Comparison of ENCODE assay signal across 16 mouse cellular contexts in the genomic region with DNA sequence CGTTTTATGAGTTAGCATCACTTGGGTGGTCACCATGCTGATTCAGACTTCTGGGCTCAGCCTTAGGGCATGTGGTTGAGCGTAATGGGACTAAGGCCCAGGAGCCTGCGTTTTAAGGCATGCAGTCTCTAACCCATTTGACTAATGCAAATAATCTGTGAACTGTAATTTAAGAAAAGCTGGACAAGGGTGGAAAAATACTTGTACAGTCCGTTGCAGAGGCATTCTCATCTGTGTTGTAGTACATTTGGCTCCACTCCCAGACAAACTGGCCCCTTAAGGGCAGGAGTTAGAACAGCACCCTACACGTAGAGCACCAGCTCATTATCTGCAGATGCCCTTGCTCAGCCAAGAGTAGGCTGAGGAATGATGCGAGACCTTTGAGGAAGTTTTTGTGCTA. TPM values are rescaled to one million over a fixed set of nuclear protein-coding genes. Genes with fewer than 3 reads are reported as not detected.
DNase-seq lines count a peak whose midpoint lies in the region; ATAC-seq lines count a peak whose summit lies in the region.
"Had no signal": no experiment of that assay in that cellular context is flagged by ENCODE, and none has a peak within 500 bp of the region (broad histone marks: within the 10 kb centered on the region; RNA-seq: fewer than 3 reads in every experiment).

No protein-coding gene starts in this region.

- H3K9me3 ChIP-seq in heart, embryonic 13.5 days: no peaks in the 10 kb centered on the region
- H3K9me3 ChIP-seq in intestine, embryonic 16.5 days (ENCODE audit: control insufficient read depth, low read length): no peaks in the 10 kb centered on the region
- no peaks in the 10 kb centered on the region for H3K9me3 ChIP-seq in forebrain, embryonic 15.5 days
- H3K9me3 ChIP-seq in forebrain, embryonic 13.5 days (replicated peaks): no peaks in the 10 kb centered on the region
- H3K9me3 ChIP-seq: neural tube, embryonic 13.5 days had no signal

- H3K4me1 ChIP-seq in heart, embryonic 13.5 days: peaks cover 14% of the 10 kb centered on the region
- peaks cover 4% of the 10 kb centered on the region; the same call in 1 of the 2 replicates for H3K4me1 ChIP-seq in intestine, embryonic 16.5 days (ENCODE audit: control insufficient read depth, insufficient read depth, low read length)
- peaks cover 9% of the 10 kb centered on the region; the same call in 1 of the 2 replicates for H3K4me1 ChIP-seq in forebrain, embryonic 15.5 days
- peaks cover 6% of the 10 kb centered on the region; the same call in 1 of the 2 replicates for H3K4me1 ChIP-seq in forebrain, embryonic 13.5 days

- no peak for DNase-seq in heart, postnatal 25 days (ENCODE audit: low spot score)
- DNase-seq in 3T3-L1 (ENCODE audit: low read depth, low spot score): peak; percentile 91
- DNase-seq in kidney, postnatal 36 days: peak; percentile 66 to 75
- DNase-seq in layer of hippocampus, postnatal 14 days (ENCODE audit: low spot score in 2 of 2): no peak
- DNase-seq: cerebellum, postnatal 25 days; right cerebral cortex, postnatal 14 days had no signal

- no peaks in the 10 kb centered on the region for H3K27me3 ChIP-seq in heart, embryonic 13.5 days (replicated peaks)
- no peaks in the 10 kb centered on the region for H3K27me3 ChIP-seq in intestine, embryonic 16.5 days (replicated peaks; ENCODE audit: control insufficient read depth, insufficient read depth, low read length)
- no peaks in the 10 kb centered on the region for H3K27me3 ChIP-seq in forebrain, embryonic 15.5 days
- H3K27me3 ChIP-seq in forebrain, embryonic 13.5 days: no peaks in the 10 kb centered on the region
- H3K27me3 ChIP-seq: neural tube, embryonic 13.5 days had no signal

- intact Hi-C loops in heart, postnatal 25 days (cut with DNase I): no loop called here

- peak overlapping the region; percentile 73 for H3K27ac ChIP-seq in heart, embryonic 13.5 days (replicated peaks)
- no peak overlapping the region for H3K27ac ChIP-seq in intestine, embryonic 16.5 days (ENCODE audit: low read length)
- no peak overlapping the region for H3K27ac ChIP-seq in forebrain, embryonic 15.5 days (replicated peaks)
- H3K27ac ChIP-seq in forebrain, embryonic 13.5 days: no peak overlapping the region
- H3K27ac ChIP-seq: left cerebral cortex, adult 2 months; neural tube, embryonic 13.5 days had no signal

- no peak overlapping the region for H3K9ac ChIP-seq in heart, embryonic 13.5 days
- no peak overlapping the region for H3K9ac ChIP-seq in intestine, embryonic 16.5 days (ENCODE audit: low read depth, low read length)
- no peak overlapping the region for H3K9ac ChIP-seq in forebrain, embryonic 15.5 days (replicated peaks)
- H3K9ac ChIP-seq in forebrain, embryonic 13.5 days: no peak overlapping the region
- H3K9ac ChIP-seq: neural tube, embryonic 13.5 days had no signal

- 58% methylated on average over 6 of the region's 6 CpGs for WGBS in heart, embryonic 13.5 days
- WGBS in intestine, embryonic 16.5 days: 70% methylated on average over 6 of the region's 6 CpGs
- WGBS in forebrain, embryonic 15.5 days: 74% methylated on average over 6 of the region's 6 CpGs
- 84% methylated on average over 6 of the region's 6 CpGs for WGBS in forebrain, embryonic 13.5 days

- peak; percentile 55; the same call in 1 of the 2 replicates for ATAC-seq in heart, embryonic 13.5 days (ENCODE audit: extremely low read depth, insufficient number of reproducible peaks, low FRiP score, low TSS enrichment)
- peak; percentile 77 for ATAC-seq in intestine, embryonic 16.5 days
- no peak for ATAC-seq in forebrain, embryonic 15.5 days (replicated peaks)
- no peak for ATAC-seq in forebrain, embryonic 13.5 days
- ATAC-seq: inflammation-experienced regulatory T-cells, adult 6 months had no signal

- H3K4me3 ChIP-seq in heart, embryonic 13.5 days: no peak overlapping the region
- H3K4me3 ChIP-seq in intestine, embryonic 16.5 days (ENCODE audit: low read length): no peak overlapping the region
- H3K4me3 ChIP-seq in forebrain, embryonic 15.5 days: no peak overlapping the region
- H3K4me3 ChIP-seq in forebrain, embryonic 13.5 days: no peak overlapping the region
- H3K4me3 ChIP-seq: left cerebral cortex, adult 2 months; neural tube, embryonic 13.5 days had no signal

- H3K4me2 ChIP-seq in heart, embryonic 13.5 days: no peak overlapping the region
- H3K4me2 ChIP-seq in intestine, embryonic 16.5 days (ENCODE audit: low read depth, low read length): no peak overlapping the region
- H3K4me2 ChIP-seq in forebrain, embryonic 15.5 days (replicated peaks): no peak overlapping the region
- H3K4me2 ChIP-seq in forebrain, embryonic 13.5 days: no peak overlapping the region
- H3K4me2 ChIP-seq: heart, embryonic 11.5 days; liver, embryonic 11.5 days; midbrain, embryonic 11.5 days; neural tube, embryonic 13.5 days had no signal

- H3K36me3 ChIP-seq in heart, embryonic 13.5 days: peaks cover 65% of the 10 kb centered on the region
- H3K36me3 ChIP-seq in intestine, embryonic 16.5 days (ENCODE audit: control insufficient read depth, insufficient read depth, low read length): peaks cover 3% of the 10 kb centered on the region
- peaks cover 58% of the 10 kb centered on the region for H3K36me3 ChIP-seq in forebrain, embryonic 15.5 days
- peaks cover 71% of the 10 kb centered on the region for H3K36me3 ChIP-seq in forebrain, embryonic 13.5 days (ENCODE audit: poor library complexity, severe bottlenecking)

RNA-seq across cellular contexts. Expression of a gene that starts 6.0 kb away (rescaled TPM):
- polyA plus RNA-seq in heart, embryonic 13.5 days (2015; fragmentation: Nextera tagmentation; extraction: Ambion mirVana): 34.2 and 37.0 TPM in 2 replicates
- total RNA-seq in heart, postnatal 25 days (2021): 10 to 100 TPM; 10.4 to 12.1 TPM
- polyA plus RNA-seq in intestine, embryonic 16.5 days (2015; fragmentation: Nextera tagmentation; extraction: Ambion mirVana): 40.0 and 42.7 TPM in 2 replicates
- 58.9 and 59.3 TPM in 2 replicates for polyA plus RNA-seq in forebrain, embryonic 15.5 days (2015; fragmentation: Nextera tagmentation; extraction: Ambion mirVana)
- polyA plus RNA-seq in forebrain, embryonic 13.5 days (2015; fragmentation: Nextera tagmentation; extraction: Ambion mirVana): 59.4 and 62.3 TPM in 2 replicates
- total RNA-seq in layer of hippocampus, postnatal 14 days (2021): 10 to 100 TPM; 24.1 to 27.8 TPM

RNA-seq across cellular contexts. Expression of a gene that starts 11.4 kb away (rescaled TPM):
- 41.7 and 42.8 TPM in 2 replicates for polyA plus RNA-seq in heart, embryonic 13.5 days (2015; fragmentation: Nextera tagmentation; extraction: Ambion mirVana)
- 10 to 100 TPM; 22.5 to 28.1 TPM for total RNA-seq in heart, postnatal 25 days (2021)
- 98.3 and 104 TPM in 2 replicates for polyA plus RNA-seq in intestine, embryonic 16.5 days (2015; fragmentation: Nextera tagmentation; extraction: Ambion mirVana)
- 69.9 and 72.9 TPM in 2 replicates for polyA plus RNA-seq in forebrain, embryonic 15.5 days (2015; fragmentation: Nextera tagmentation; extraction: Ambion mirVana)
- polyA plus RNA-seq in forebrain, embryonic 13.5 days (2015; fragmentation: Nextera tagmentation; extraction: Ambion mirVana): 93.0 and 95.8 TPM in 2 replicates
- total RNA-seq in layer of hippocampus, postnatal 14 days (2021): 10 to 100 TPM; 49.5 to 51.0 TPM

RNA-seq across cellular contexts. Expression of a gene that starts 17.1 kb away (rescaled TPM):
- polyA plus RNA-seq in heart, embryonic 13.5 days (2015; fragmentation: Nextera tagmentation; extraction: Ambion mirVana): 16.9 and 17.7 TPM in 2 replicates
- total RNA-seq in heart, postnatal 25 days (2021): 10 to 100 TPM; 10.6 to 10.8 TPM
- polyA plus RNA-seq in intestine, embryonic 16.5 days (2015; fragmentation: Nextera tagmentation; extraction: Ambion mirVana): 15.2 and 16.7 TPM in 2 replicates
- 30.5 and 31.7 TPM in 2 replicates for polyA plus RNA-seq in forebrain, embryonic 15.5 days (2015; fragmentation: Nextera tagmentation; extraction: Ambion mirVana)
- polyA plus RNA-seq in forebrain, embryonic 13.5 days (2015; fragmentation: Nextera tagmentation; extraction: Ambion mirVana): 33.4 and 36.0 TPM in 2 replicates
- total RNA-seq in layer of hippocampus, postnatal 14 days (2021): 10 to 100 TPM; 24.5 to 24.6 TPM

RNA-seq across cellular contexts. Expression of a gene that starts 17.4 kb away (rescaled TPM):
- 0.57 and 0.79 TPM in 2 replicates for polyA plus RNA-seq in heart, embryonic 13.5 days (2015; fragmentation: Nextera tagmentation; extraction: Ambion mirVana)
- 1 to 10 TPM in 1 of 2 experiments, under 1 TPM in 1; 0.70 to 2.1 TPM for total RNA-seq in heart, postnatal 25 days (2021)
- 0.42 and 0.49 TPM in 2 replicates for polyA plus RNA-seq in intestine, embryonic 16.5 days (2015; fragmentation: Nextera tagmentation; extraction: Ambion mirVana)
- 4.5 and 5.2 TPM in 2 replicates for polyA plus RNA-seq in forebrain, embryonic 15.5 days (2015; fragmentation: Nextera tagmentation; extraction: Ambion mirVana)
- polyA plus RNA-seq in forebrain, embryonic 13.5 days (2015; fragmentation: Nextera tagmentation; extraction: Ambion mirVana): 2.7 and 4.5 TPM in 2 replicates
- total RNA-seq in layer of hippocampus, postnatal 14 days (2021): 100 to 1,000 TPM; 107 to 108 TPM

RNA-seq across cellular contexts. Expression of a gene that starts 49.2 kb away (rescaled TPM):
- polyA plus RNA-seq in heart, embryonic 13.5 days (2015; fragmentation: Nextera tagmentation; extraction: Ambion mirVana): 47.6 and 53.2 TPM in 2 replicates
- 10 to 100 TPM; 92.0 to 94.9 TPM for total RNA-seq in heart, postnatal 25 days (2021)
- 35.0 and 36.2 TPM in 2 replicates for polyA plus RNA-seq in intestine, embryonic 16.5 days (2015; fragmentation: Nextera tagmentation; extraction: Ambion mirVana)
- polyA plus RNA-seq in forebrain, embryonic 15.5 days (2015; fragmentation: Nextera tagmentation; extraction: Ambion mirVana): 53.5 and 56.9 TPM in 2 replicates
- 47.3 and 53.8 TPM in 2 replicates for polyA plus RNA-seq in forebrain, embryonic 13.5 days (2015; fragmentation: Nextera tagmentation; extraction: Ambion mirVana)
- total RNA-seq in layer of hippocampus, postnatal 14 days (2021): 10 to 100 TPM; 50.5 to 58.7 TPM

Comparison
In these comparisons a context has a peak if more than half of its experiments do, and no peak if none do; other contexts are left out.
1. ATAC-seq: peak in heart, embryonic 13.5 days (single experiment) and intestine, embryonic 16.5 days (single experiment); none in forebrain, embryonic 15.5 days (single experiment) and forebrain, embryonic 13.5 days (single experiment).
2. DNase-seq: peak in 3T3-L1 (single experiment) and kidney, postnatal 36 days (2 of 2); none in heart, postnatal 25 days (single experiment) and layer of hippocampus, postnatal 14 days (0 of 2).